Mouse (Mus musculus): ENCODE measurements around the gene Ctnnbip1.

DNA sequence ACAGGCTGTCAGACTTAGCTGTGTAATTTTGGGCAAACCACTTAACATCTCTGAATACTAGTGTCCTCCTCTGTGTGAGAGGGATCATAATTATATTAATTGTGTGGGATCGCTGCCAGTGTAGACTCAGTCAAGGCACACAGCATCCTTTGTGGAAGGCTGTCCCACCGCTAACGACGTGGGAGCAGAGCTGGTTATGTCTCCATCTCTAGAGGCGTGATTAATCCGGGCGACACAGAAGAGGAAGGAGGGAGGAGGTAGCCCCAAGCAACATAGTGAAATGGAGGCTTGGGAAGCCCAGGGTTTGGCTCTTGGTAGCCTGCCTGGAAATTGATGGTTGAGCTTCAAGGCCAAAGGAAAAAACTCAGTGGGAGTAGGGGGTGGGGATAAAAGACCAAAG lies 60.8 kb downstream of the Ctnnbip1 start:
- TF ChIP-seq CTCF (IDR thresholded peaks at IDR 0.05; ENCODE audit: extremely low read depth, insufficient read depth, low read length) (no peak), POLR2A (IDR thresholded peaks at IDR 0.05; ENCODE audit: extremely low read depth, insufficient read depth, low read length) (no peak)

Data from cortical plate, adult 2 months (tissue).